Comparison of ENCODE assay signal across 14 mouse cellular contexts in the genomic region with DNA sequence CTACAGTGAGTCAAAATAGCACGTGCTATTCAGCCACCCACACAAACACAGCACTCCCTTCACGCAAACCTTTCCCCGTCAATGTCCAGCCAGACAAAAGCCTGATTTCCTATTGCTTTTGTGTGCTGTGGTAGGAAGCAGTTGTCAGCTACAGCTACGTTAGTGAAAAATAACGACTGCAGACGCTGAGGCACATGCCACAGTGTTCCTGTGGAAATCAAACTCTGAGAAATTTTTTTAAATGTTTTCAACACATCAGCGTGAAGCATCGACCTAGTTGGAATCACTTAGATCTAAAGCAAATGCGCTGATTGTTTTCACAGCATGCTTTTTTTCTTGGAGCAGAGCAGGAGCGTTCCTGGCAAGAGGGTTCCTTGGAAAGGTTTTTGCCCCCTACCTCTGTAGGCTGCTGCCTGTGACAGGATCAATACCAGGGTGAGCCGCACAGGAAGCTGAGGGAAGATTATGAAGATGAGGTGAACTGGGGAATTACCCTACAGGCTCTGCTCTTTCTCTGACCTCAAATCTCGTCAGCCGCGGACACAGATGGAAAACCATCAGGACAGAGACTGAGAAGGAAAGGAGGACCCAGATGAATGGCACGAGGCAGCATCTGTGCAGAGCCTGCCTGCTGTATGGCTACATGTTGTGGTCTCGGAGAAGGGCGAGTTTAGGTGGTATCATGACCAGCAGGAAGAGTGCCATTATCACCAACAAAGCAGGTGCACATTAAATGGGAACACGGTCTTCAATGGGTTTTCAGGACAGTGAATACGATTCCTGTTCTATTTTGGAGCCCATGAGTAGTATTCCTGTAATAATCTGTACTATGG.
DNase-seq lines count a peak whose midpoint lies in the region; ATAC-seq and TF ChIP-seq lines count a peak whose summit lies in the region.
"Had no signal": no experiment of that assay in that cellular context is flagged by ENCODE, and none has a peak within 500 bp of the region (broad histone marks: within the 10 kb centered on the region; RNA-seq: fewer than 3 reads in every experiment).

No protein-coding gene starts in this region.

- WGBS in forebrain, embryonic 13.5 days, result 39% methylated on average over 19 of the region's 19 CpGs
- 44% methylated on average over 19 of the region's 19 CpGs for WGBS in forebrain, embryonic 11.5 days
- 35% methylated on average over 19 of the region's 19 CpGs for WGBS in hindbrain, embryonic 13.5 days
- 28% methylated on average over 19 of the region's 19 CpGs for WGBS in midbrain, embryonic 16.5 days
- WGBS in intestine, embryonic 15.5 days, result 47% methylated on average over 19 of the region's 19 CpGs

- intact Hi-C loops in left cerebral cortex, postnatal 36 days (cut with DNase I), result no loop called here

- no peak for DNase-seq in forebrain, embryonic 11.5 days (ENCODE audit: low spot score)
- DNase-seq in brain, embryonic 14.5 days (ENCODE audit: low read depth), result peak; percentile 44
- no peak for DNase-seq in lung, postnatal 25 days (ENCODE audit: low spot score)
- DNase-seq in left cerebral cortex, postnatal 36 days (ENCODE audit: low spot score in 2 of 2), result no peak
- DNase-seq: adrenal gland, postnatal 10 days; heart, postnatal 14 days; kidney, adult 8-10 months; liver; thymus, postnatal 4 days had no signal

- no peak for TF ChIP-seq CTCF in brain, embryonic 14.5 days (IDR thresholded peaks at IDR 0.05; ENCODE audit: borderline replicate concordance, extremely low read depth, insufficient read depth, insufficient read length)

- H3K36me3 ChIP-seq in forebrain, embryonic 13.5 days (ENCODE audit: poor library complexity, severe bottlenecking), result no peaks in the 10 kb centered on the region
- no peaks in the 10 kb centered on the region for H3K36me3 ChIP-seq in forebrain, embryonic 11.5 days (ENCODE audit: control insufficient read depth, insufficient read depth, low read length)
- H3K36me3 ChIP-seq in hindbrain, embryonic 13.5 days, result no peaks in the 10 kb centered on the region
- no peaks in the 10 kb centered on the region for H3K36me3 ChIP-seq in midbrain, embryonic 16.5 days (ENCODE audit: control insufficient read depth, insufficient read depth, low read length)
- no peaks in the 10 kb centered on the region for H3K36me3 ChIP-seq in intestine, embryonic 15.5 days
- H3K36me3 ChIP-seq: lung, embryonic 15.5 days had no signal

- peaks cover under 1% of the 10 kb centered on the region for H3K4me1 ChIP-seq in forebrain, embryonic 13.5 days
- H3K4me1 ChIP-seq in forebrain, embryonic 11.5 days (replicated peaks; ENCODE audit: control insufficient read depth, insufficient read depth, low read length), result no peaks in the 10 kb centered on the region
- peaks cover 9% of the 10 kb centered on the region for H3K4me1 ChIP-seq in hindbrain, embryonic 13.5 days (replicated peaks)
- no peaks in the 10 kb centered on the region; the same call in 1 of the 2 replicates for H3K4me1 ChIP-seq in midbrain, embryonic 16.5 days (ENCODE audit: control insufficient read depth, insufficient read depth, low read length)
- no peaks in the 10 kb centered on the region for H3K4me1 ChIP-seq in intestine, embryonic 15.5 days (replicated peaks)
- H3K4me1 ChIP-seq: lung, embryonic 15.5 days had no signal

- peak overlapping the region; percentile 17; the same call in 1 of the 2 replicates for H3K4me2 ChIP-seq in forebrain, embryonic 13.5 days
- no peak overlapping the region for H3K4me2 ChIP-seq in forebrain, embryonic 11.5 days (ENCODE audit: low read depth, low read length, severe bottlenecking)
- H3K4me2 ChIP-seq in hindbrain, embryonic 13.5 days, result peak overlapping the region; percentile 37
- H3K4me2 ChIP-seq in midbrain, embryonic 16.5 days (ENCODE audit: low read length), result peak overlapping the region; percentile 42
- no peak overlapping the region for H3K4me2 ChIP-seq in intestine, embryonic 15.5 days (replicated peaks)
- H3K4me2 ChIP-seq: lung, embryonic 15.5 days had no signal

- ATAC-seq in forebrain, embryonic 13.5 days, result 0 out of 2 replicates have a peak, but pooled peaks have one; percentile 53
- no peak for ATAC-seq in forebrain, embryonic 11.5 days (replicated peaks; ENCODE audit: low FRiP score)
- ATAC-seq in hindbrain, embryonic 13.5 days (ENCODE audit: low FRiP score), result no peak
- ATAC-seq in midbrain, embryonic 16.5 days, result peak; percentile 66
- ATAC-seq in intestine, embryonic 15.5 days, result no peak

- H3K4me3 ChIP-seq in forebrain, embryonic 13.5 days, result no peak overlapping the region
- no peak overlapping the region for H3K4me3 ChIP-seq in forebrain, embryonic 11.5 days (ENCODE audit: low read depth, low read length)
- H3K4me3 ChIP-seq in hindbrain, embryonic 13.5 days, result no peak overlapping the region
- H3K4me3 ChIP-seq in midbrain, embryonic 16.5 days (ENCODE audit: low read depth, low read length), result no peak overlapping the region
- H3K4me3 ChIP-seq in intestine, embryonic 15.5 days (replicated peaks), result no peak overlapping the region
- H3K4me3 ChIP-seq: lung, embryonic 15.5 days had no signal

- no peak overlapping the region for H3K27ac ChIP-seq in forebrain, embryonic 13.5 days
- no peak overlapping the region for H3K27ac ChIP-seq in forebrain, embryonic 11.5 days (ENCODE audit: low read depth, low read length)
- H3K27ac ChIP-seq in hindbrain, embryonic 13.5 days, result no peak overlapping the region
- no peak overlapping the region for H3K27ac ChIP-seq in midbrain, embryonic 16.5 days (ENCODE audit: low read length)
- no peak overlapping the region for H3K27ac ChIP-seq in intestine, embryonic 15.5 days
- H3K27ac ChIP-seq: lung, embryonic 15.5 days had no signal

- no peak for TF ChIP-seq POLR2A in brain, embryonic 14.5 days (IDR thresholded peaks at IDR 0.05; ENCODE audit: borderline replicate concordance, extremely low read depth, insufficient read depth, insufficient read length, poor library complexity, severe bottlenecking)

- no peaks in the 10 kb centered on the region for H3K9me3 ChIP-seq in forebrain, embryonic 13.5 days (replicated peaks)
- H3K9me3 ChIP-seq in forebrain, embryonic 11.5 days (ENCODE audit: control insufficient read depth, low read length), result no peaks in the 10 kb centered on the region
- no peaks in the 10 kb centered on the region for H3K9me3 ChIP-seq in hindbrain, embryonic 13.5 days
- no peaks in the 10 kb centered on the region for H3K9me3 ChIP-seq in midbrain, embryonic 16.5 days (replicated peaks; ENCODE audit: control insufficient read depth, low read length, poor library complexity, severe bottlenecking)
- H3K9me3 ChIP-seq in intestine, embryonic 15.5 days, result no peaks in the 10 kb centered on the region
- H3K9me3 ChIP-seq: lung, embryonic 15.5 days had no signal

- H3K9ac ChIP-seq in forebrain, embryonic 13.5 days, result no peak overlapping the region
- no peak overlapping the region for H3K9ac ChIP-seq in forebrain, embryonic 11.5 days (ENCODE audit: low read length)
- H3K9ac ChIP-seq in hindbrain, embryonic 13.5 days, result no peak overlapping the region
- H3K9ac ChIP-seq in midbrain, embryonic 16.5 days (ENCODE audit: low read depth, low read length), result no peak overlapping the region
- no peak overlapping the region for H3K9ac ChIP-seq in intestine, embryonic 15.5 days
- H3K9ac ChIP-seq: lung, embryonic 15.5 days had no signal

- no peaks in the 10 kb centered on the region for H3K27me3 ChIP-seq in forebrain, embryonic 13.5 days
- H3K27me3 ChIP-seq in forebrain, embryonic 11.5 days (ENCODE audit: control insufficient read depth, insufficient read depth, low read length), result no peaks in the 10 kb centered on the region
- no peaks in the 10 kb centered on the region; the same call in 1 of the 2 replicates for H3K27me3 ChIP-seq in hindbrain, embryonic 13.5 days
- H3K27me3 ChIP-seq in midbrain, embryonic 16.5 days (ENCODE audit: control insufficient read depth, insufficient read depth, low read depth, low read length), result no peaks in the 10 kb centered on the region; the same call in 1 of the 2 replicates
- H3K27me3 ChIP-seq in intestine, embryonic 15.5 days (replicated peaks), result no peaks in the 10 kb centered on the region
- H3K27me3 ChIP-seq: lung, embryonic 15.5 days had no signal

Comparison
In these comparisons a context has a peak if more than half of its experiments do, and no peak if none do; other contexts are left out.
1. ATAC-seq: peak in forebrain, embryonic 13.5 days (single experiment) and midbrain, embryonic 16.5 days (single experiment); none in forebrain, embryonic 11.5 days (single experiment), hindbrain, embryonic 13.5 days (single experiment) and intestine, embryonic 15.5 days (single experiment).
2. H3K4me2 ChIP-seq: peak in forebrain, embryonic 13.5 days (single experiment), hindbrain, embryonic 13.5 days (single experiment) and midbrain, embryonic 16.5 days (single experiment); none in forebrain, embryonic 11.5 days (single experiment) and intestine, embryonic 15.5 days (single experiment).